Mouse (Mus musculus) embryonic facial prominence, embryonic 10.5 days (tissue): ENCODE results near the gene Sars2. TPM values are rescaled to one million over a fixed set of nuclear protein-coding genes. Genes with fewer than 3 reads are reported as not detected.

Source experiments
- polyA plus RNA-seq: library from polyadenylated mRNA; unstranded; fragments of >200 nt; fragmentation: Nextera tagmentation; extraction: Ambion mirVana; gene quantifications from 2 replicates; pipeline ENCODE4 v1.2.1, GENCODE M21; 2016

Gene Sars2
- polyA plus RNA-seq, 1 experiment from 2014 or later: 40.3 TPM

Other genes starting within 250 kb of the Sars2 start
- not detected in 2 replicates for gene Ifnl2, start 231.5 kb upstream of the Sars2 start, polyA plus RNA-seq
- not detected in 2 replicates for gene Ifnl3, start 219.2 kb upstream of the Sars2 start, polyA plus RNA-seq
- not detected in 2 replicates for gene Sycn, start 201.1 kb upstream of the Sars2 start, polyA plus RNA-seq
- gene Nccrp1, start 194.7 kb upstream of the Sars2 start, polyA plus RNA-seq: 0.10 TPM in 1 of 2 replicates, not detected in the other
- gene Samd4b, start 143.8 kb upstream of the Sars2 start, polyA plus RNA-seq: 36.0 and 38.9 TPM in 2 replicates
- gene Pak4, start 143.8 kb upstream of the Sars2 start, polyA plus RNA-seq: 70.1 and 75.8 TPM in 2 replicates
- not detected in 2 replicates for gene Acp7, start 110.7 kb upstream of the Sars2 start, polyA plus RNA-seq
- 7.8 TPM in 2 replicates for gene Fbxo27, start 49.1 kb upstream of the Sars2 start, polyA plus RNA-seq
- 11.9 and 14.3 TPM in 2 replicates for gene Fbxo17, start 25.2 kb upstream of the Sars2 start, polyA plus RNA-seq
- gene Mrps12, start 172 bp upstream of the Sars2 start, polyA plus RNA-seq: 163 and 164 TPM in 2 replicates
- gene Ccer2, start 14.2 kb downstream of the Sars2 start, polyA plus RNA-seq: 0.49 and 2.1 TPM in 2 replicates
- gene Sirt2, start 24.7 kb downstream of the Sars2 start, polyA plus RNA-seq: 64.4 and 64.8 TPM in 2 replicates
- 55.1 and 55.5 TPM in 2 replicates for gene Nfkbib, start 25.5 kb downstream of the Sars2 start, polyA plus RNA-seq
- gene Rinl, start 47.0 kb downstream of the Sars2 start, polyA plus RNA-seq: 2.2 and 2.8 TPM in 2 replicates
- gene Hnrnpl, start 66.5 kb downstream of the Sars2 start, polyA plus RNA-seq: 325 and 346 TPM in 2 replicates
- gene Ech1, start 83.2 kb downstream of the Sars2 start, polyA plus RNA-seq: 75.8 and 81.7 TPM in 2 replicates
- gene Lgals4, start 91.9 kb downstream of the Sars2 start, polyA plus RNA-seq: 4.4 and 4.9 TPM in 2 replicates
- gene Lgals7, start 121.9 kb downstream of the Sars2 start, polyA plus RNA-seq: 0.63 and 1.9 TPM in 2 replicates
- gene Capn12, start 139.4 kb downstream of the Sars2 start, polyA plus RNA-seq: 0.44 and 0.55 TPM in 2 replicates
- gene Actn4, start 220.3 kb downstream of the Sars2 start, polyA plus RNA-seq: 260 and 269 TPM in 2 replicates
- gene Eif3k, start 239.9 kb downstream of the Sars2 start, polyA plus RNA-seq: 444 and 454 TPM in 2 replicates
- gene Map4k1, start 240.1 kb downstream of the Sars2 start, polyA plus RNA-seq: 11.6 and 14.4 TPM in 2 replicates